Mouse (Mus musculus) intestine, postnatal 0 days (tissue): Measurements from ENCODE around the gene Rrm2. TPM values are rescaled to one million over a fixed set of nuclear protein-coding genes. Genes with fewer than 3 reads are reported as not detected.

Experiments used
- ATAC-seq: fragments of 200-750 bp; cut with Nextera tagmentation; 2 replicates; pipeline ENCODE4 v1.8.0; 2017; ENCODE audit warnings: mild to moderate bottlenecking, moderate TSS enrichment, moderate library complexity
- H3K27ac ChIP-seq: fragments of 300-500 bp; sonication (generic); 2 replicates; pipeline ENCODE4 v1.5.1; 2014; ENCODE audit warnings: mild to moderate bottlenecking, low read depth, low read length, moderate library complexity
- H3K27me3 ChIP-seq: fragments of 300-500 bp; sonication (generic); replicated peaks from 2 replicates; pipeline ENCODE4 v1.6.1; 2014; ENCODE audit warnings: low read length, mixed read lengths; ENCODE audit not compliant: control insufficient read depth, insufficient read depth
- H3K36me3 ChIP-seq: fragments of 300-500 bp; sonication (generic); 2 replicates; pipeline ENCODE4 v1.6.1; 2014; ENCODE audit warnings: mild to moderate bottlenecking, moderate library complexity; ENCODE audit not compliant: control insufficient read depth, insufficient read depth
- H3K4me1 ChIP-seq: fragments of 300-500 bp; sonication (generic); replicated peaks from 2 replicates; pipeline ENCODE4 v1.6.1; 2014; ENCODE audit warnings: antibody characterized with exemption, low read length, mixed read lengths; ENCODE audit not compliant: control insufficient read depth, insufficient read depth
- H3K4me2 ChIP-seq: fragments of 300-500 bp; sonication (generic); replicated peaks from 2 replicates; pipeline ENCODE4 v1.6.1; 2014; ENCODE audit warnings: low read depth, mild to moderate bottlenecking, moderate library complexity
- H3K4me3 ChIP-seq: fragments of 300-500 bp; sonication (generic); 2 replicates; pipeline ENCODE4 v1.5.1; 2014; ENCODE audit warnings: low read depth, low read length
- H3K9ac ChIP-seq: fragments of 300-500 bp; sonication (generic); 2 replicates; pipeline ENCODE4 v1.6.1; 2014; ENCODE audit warnings: mild to moderate bottlenecking, low read depth, low read length
- H3K9me3 ChIP-seq: fragments of 300-500 bp; sonication (generic); 2 replicates; pipeline ENCODE4 v1.6.1; 2016; ENCODE audit warnings: mixed run types; ENCODE audit not compliant: control insufficient read depth
- CTCF ChIP-seq: sonication (generic); IDR thresholded peaks from 2 replicates; pipeline ENCODE4 v1.5.1; 2016; ENCODE audit warnings: low read depth, mild to moderate bottlenecking, control low read depth, antibody characterized with exemption, moderate library complexity
- WGBS: fragments of 180-500 bp; shearing (Covaris S2); extraction: QIAGEN DNeasy Blood & Tissue Kit; methylation state at CpG from one replicate; pipeline ENCODE4 v1.1.7; 2014; 5-methylcytosine and 5-hydroxymethylcytosine counted together
- polyA plus RNA-seq: library from polyadenylated mRNA; unstranded; fragments of >200 nt; fragmentation: Nextera tagmentation; extraction: Ambion mirVana; gene quantifications from 2 replicates; pipeline ENCODE4 v1.2.1, GENCODE M21; 2015

Gene Rrm2
- polyA plus RNA-seq, 1 experiment from 2014 or later: 37.4 TPM

DNA sequence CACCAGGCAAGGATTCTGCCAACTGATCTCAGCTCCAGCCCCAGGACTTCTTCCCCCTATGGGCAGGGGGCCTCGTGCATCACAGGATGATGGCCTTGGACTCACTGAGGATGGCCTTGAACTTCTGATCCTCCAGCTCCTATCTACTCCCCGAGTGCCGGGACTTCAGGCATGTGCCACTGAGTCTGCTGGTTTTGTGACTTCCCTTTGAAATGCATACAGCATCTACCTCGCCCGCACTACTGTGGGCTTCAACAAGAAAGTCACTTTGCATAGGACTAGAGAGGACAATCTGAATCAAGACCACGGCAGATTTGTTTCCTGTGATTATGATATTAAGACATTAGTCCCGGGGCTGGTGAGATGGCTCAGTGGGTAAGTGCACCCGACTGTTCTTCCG is 47.4 kb downstream of the Rrm2 start:
- no peaks in the 10 kb centered on the region for H3K4me1 ChIP-seq
- no peak overlapping the region for H3K4me2 ChIP-seq
- no peak overlapping the region for H3K9ac ChIP-seq
- no peak overlapping the region for H3K27ac ChIP-seq
- 76% methylated on average over 9 of the region's 9 CpGs for WGBS
- no peak for TF ChIP-seq CTCF
- no peak for ATAC-seq
- no peaks in the 10 kb centered on the region for H3K27me3 ChIP-seq
- no peaks in the 10 kb centered on the region for H3K36me3 ChIP-seq
- H3K9me3 ChIP-seq: no peaks in the 10 kb centered on the region
- H3K4me3 ChIP-seq: no peak overlapping the region

DNA sequence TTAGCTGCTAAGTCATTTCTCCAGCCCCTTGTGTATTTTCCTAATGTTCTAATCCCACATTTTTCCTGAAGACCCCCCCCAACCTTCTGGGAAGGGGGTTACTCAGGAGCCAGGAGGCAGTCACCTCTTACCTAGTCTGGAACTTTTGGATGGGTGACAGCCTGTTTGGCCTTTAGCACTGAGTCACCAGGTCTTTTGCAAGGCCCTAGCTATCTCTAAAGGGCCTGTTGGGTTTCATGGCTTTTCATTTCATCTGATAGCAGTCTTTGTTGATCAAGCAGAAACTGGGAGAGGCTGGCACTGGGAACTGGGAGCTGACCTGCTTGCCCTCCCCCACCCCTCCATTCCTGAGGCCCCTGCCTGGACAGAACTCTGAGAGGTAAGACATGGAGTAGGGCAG is 49.3 kb downstream of the Rrm2 start:
- Histone ChIP-seq H3K36me3 (no peaks in the 10 kb centered on the region), H3K4me1 (no peaks in the 10 kb centered on the region), H3K4me3 (no peak overlapping the region), H3K27ac (no peak overlapping the region), H3K9ac (no peak overlapping the region), H3K9me3 (no peaks in the 10 kb centered on the region), H3K4me2 (no peak overlapping the region), H3K27me3 (no peaks in the 10 kb centered on the region)
- no peak for TF ChIP-seq CTCF
- peak; percentile 47 for ATAC-seq

- Histone ChIP-seq H3K9me3 (no peaks in the 10 kb centered on the region), H3K4me1 (no peaks in the 10 kb centered on the region), H3K27me3 (no peaks in the 10 kb centered on the region), H3K9ac (no peak overlapping the region), H3K36me3 (no peaks in the 10 kb centered on the region), H3K4me2 (no peak overlapping the region), H3K27ac (no peak overlapping the region), H3K4me3 (no peak overlapping the region)
- no peak for ATAC-seq
- WGBS: 34% methylated on average over 6 of the region's 6 CpGs
- no peak for TF ChIP-seq CTCF
These were observed 50.3 kb downstream of the Rrm2 start for GRCm38 (mm10) chr12:24758374-24758773.

- Histone ChIP-seq H3K9me3 (no peaks in the 10 kb centered on the region), H3K27me3 (no peaks in the 10 kb centered on the region)
These were observed 54.2 kb downstream of the Rrm2 start for GRCm38 (mm10) chr12:24762253-24762652.

More at GRCm38 (mm10) chr12:24762253-24762652, 54.2 kb downstream of the Rrm2 start:
- H3K4me3 ChIP-seq: no peak overlapping the region
- H3K36me3 ChIP-seq: no peaks in the 10 kb centered on the region
- peak overlapping the region; percentile 27; the same call in 1 of the 2 replicates for H3K4me2 ChIP-seq
- ATAC-seq: no peak
- no peaks in the 10 kb centered on the region for H3K4me1 ChIP-seq
- H3K27ac ChIP-seq: no peak overlapping the region
- H3K9ac ChIP-seq: no peak overlapping the region
- 15% methylated on average over 3 of the region's 3 CpGs for WGBS
- no peak for TF ChIP-seq CTCF

Other genes starting within 250 kb of the Rrm2 start
- 10.3 and 10.4 TPM in 2 replicates for gene Taf1b, start 209.9 kb upstream of the Rrm2 start, polyA plus RNA-seq
- 0.37 and 0.39 TPM in 2 replicates for gene Grhl1, start 136.0 kb upstream of the Rrm2 start, polyA plus RNA-seq
- gene Klf11, start 57.0 kb upstream of the Rrm2 start, polyA plus RNA-seq: 7.3 and 8.1 TPM in 2 replicates
- 1.3 and 1.7 TPM in 2 replicates for gene Cys1, start 26.4 kb upstream of the Rrm2 start, polyA plus RNA-seq
- 8.1 and 8.2 TPM in 2 replicates for gene Mboat2, start 122.6 kb downstream of the Rrm2 start, polyA plus RNA-seq